7 mouse cellular contexts compared by ENCODE assay signal in genomic region chr7:75371991-75372390, GRCm38 (mm10).
DNase-seq lines count a peak whose midpoint lies in the region; ATAC-seq and TF ChIP-seq lines count a peak whose summit lies in the region.

No protein-coding gene starts in this region.

- H3K27ac ChIP-seq in limb, embryonic 13.5 days: no peak overlapping the region
- no peak overlapping the region for H3K27ac ChIP-seq in limb, embryonic 10.5 days
- H3K27ac ChIP-seq in thymus, adult 2 months (ENCODE audit: control insufficient read depth, insufficient read depth, low read length): peak overlapping the region; percentile 48; the same call in 1 of the 2 replicates

- H3K4me1 ChIP-seq in limb, embryonic 13.5 days: no peaks in the 10 kb centered on the region
- H3K4me1 ChIP-seq in limb, embryonic 10.5 days: no peaks in the 10 kb centered on the region
- H3K4me1 ChIP-seq in thymus, adult 2 months (replicated peaks; ENCODE audit: control insufficient read depth, insufficient read depth, low read length): peaks cover 23% of the 10 kb centered on the region

- peak; percentile 39; the same call in 1 of the 2 replicates for ATAC-seq in limb, embryonic 13.5 days (ENCODE audit: low FRiP score, low read depth)

- TF ChIP-seq POLR2A in thymus, adult 2 months (IDR thresholded peaks at IDR 0.05; ENCODE audit: control insufficient read depth, extremely low read depth, insufficient read depth, low read length, poor library complexity): no peak

- H3K9ac ChIP-seq in limb, embryonic 13.5 days: no peak overlapping the region

- 54% methylated on average over 6 of the region's 6 CpGs for WGBS in limb, embryonic 13.5 days
- WGBS in limb, embryonic 10.5 days: 71% methylated on average over 6 of the region's 6 CpGs
- WGBS in thymus, adult 2 months: 4% methylated on average over 6 of the region's 6 CpGs

- TF ChIP-seq CTCF in thymus, adult 2 months (IDR thresholded peaks at IDR 0.05; ENCODE audit: borderline replicate concordance, control insufficient read depth, extremely low read depth, insufficient read depth, low read length, poor library complexity): no peak

- H3K4me3 ChIP-seq in limb, embryonic 13.5 days: no peak overlapping the region
- H3K4me3 ChIP-seq in limb, embryonic 10.5 days: no peak overlapping the region
- no peak overlapping the region for H3K4me3 ChIP-seq in thymus, adult 2 months (ENCODE audit: control insufficient read depth, insufficient read depth, low read length)

- no peak for DNase-seq in limb, embryonic 10.5 days (ENCODE audit: low spot score)
- peak; percentile 20 for DNase-seq in heart, adult 8-10 months (ENCODE audit: low spot score)
- DNase-seq in lung, postnatal 14 days: peak; percentile 19
- peak; percentile 70 for DNase-seq in thymus, adult 2 months
- DNase-seq in left cerebral cortex, postnatal 36 days (ENCODE audit: low spot score in 2 of 2): no peak
- no peak for DNase-seq in adrenal gland, postnatal 36 days

- H3K9me3 ChIP-seq in limb, embryonic 13.5 days: no peaks in the 10 kb centered on the region
- no peaks in the 10 kb centered on the region for H3K9me3 ChIP-seq in limb, embryonic 10.5 days (replicated peaks)

- no peak overlapping the region for H3K4me2 ChIP-seq in limb, embryonic 13.5 days (replicated peaks)

- intact Hi-C loops in left cerebral cortex, postnatal 36 days (cut with DNase I): loop anchor here (2.0 to 5.0 kb wide), 2 partner anchors 185 to 510 kb away; no protein-coding TSS in a partner anchor

- no peaks in the 10 kb centered on the region for H3K36me3 ChIP-seq in limb, embryonic 13.5 days
- no peaks in the 10 kb centered on the region for H3K36me3 ChIP-seq in limb, embryonic 10.5 days
- H3K36me3 ChIP-seq in thymus, adult 2 months (ENCODE audit: control insufficient read depth, insufficient read depth, low read length): no peaks in the 10 kb centered on the region

- no peaks in the 10 kb centered on the region for H3K27me3 ChIP-seq in limb, embryonic 13.5 days
- no peaks in the 10 kb centered on the region for H3K27me3 ChIP-seq in limb, embryonic 10.5 days (ENCODE audit: low read depth, poor library complexity, severe bottlenecking)
- H3K27me3 ChIP-seq in thymus, adult 2 months (ENCODE audit: control insufficient read depth, insufficient read depth, low read length): no peaks in the 10 kb centered on the region

Comparison
In these comparisons a context has a peak if more than half of its experiments do, and no peak if none do; other contexts are left out.
1. DNase-seq: peak in heart, adult 8-10 months (single experiment), lung, postnatal 14 days (single experiment) and thymus, adult 2 months (single experiment); none in limb, embryonic 10.5 days (single experiment), left cerebral cortex, postnatal 36 days (0 of 2) and adrenal gland, postnatal 36 days (0 of 2).